Mouse (Mus musculus): ENCODE results near the gene Elane. TPM values are rescaled to one million over a fixed set of nuclear protein-coding genes. Genes with fewer than 3 reads are reported as not detected.
"Not testable (repeated sequence)": the region's sequence is repeated elsewhere in the genome, so short reads cannot be mapped to it uniquely, and the experiment has no call there.

Elane gene
- total RNA-seq, 2 experiments from 2014 or later: not detected

DNA sequence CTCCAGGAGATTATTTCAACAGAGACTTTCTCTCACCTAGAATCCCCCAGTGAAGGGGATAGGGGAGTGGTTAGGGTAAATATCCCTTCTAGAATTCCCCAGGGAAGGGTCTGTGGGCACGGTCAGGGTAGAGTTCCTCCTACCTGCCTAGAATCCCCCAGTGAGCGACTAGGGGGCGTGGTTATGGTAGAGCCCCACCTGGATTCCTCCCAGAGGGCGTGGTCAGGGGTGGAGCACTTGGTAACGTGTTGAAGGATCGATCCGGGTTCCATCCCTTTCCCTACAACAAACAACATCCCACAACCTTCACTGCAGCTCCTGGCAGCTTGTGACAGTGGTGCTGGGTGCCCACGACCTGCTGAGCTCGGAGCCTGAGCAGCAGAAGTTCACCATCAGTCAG, 5.3 kb upstream of the Elane start:
- DNase-seq (ENCODE audit: low spot score in 2 of 2): no peak

DNA sequence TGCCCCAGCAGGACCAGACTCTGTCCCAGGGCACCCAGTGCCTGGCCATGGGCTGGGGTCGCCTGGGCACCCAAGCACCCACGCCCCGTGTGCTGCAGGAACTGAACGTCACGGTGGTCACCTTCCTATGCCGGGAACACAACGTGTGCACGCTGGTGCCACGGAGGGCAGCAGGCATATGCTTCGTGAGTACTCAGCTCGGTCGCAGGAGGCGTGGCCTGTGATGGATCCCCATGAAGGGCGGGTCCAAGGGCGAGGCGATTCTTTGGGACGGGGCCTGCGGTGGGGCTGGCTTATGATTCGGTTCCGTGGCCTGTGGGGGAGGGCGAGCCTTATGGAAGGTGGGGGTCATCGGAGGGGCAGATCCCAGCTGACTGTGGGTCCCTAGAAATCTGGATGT, 4.1 kb upstream of the Elane start:
- no peak for DNase-seq (ENCODE audit: low spot score in 2 of 2)

GRCm38 (mm10) chr10:79883297-79884084, 2.6 kb upstream of the Elane start:
- DNase-seq (ENCODE audit: low spot score in 2 of 2): peak; percentile 82

- no peak for DNase-seq (ENCODE audit: low spot score in 2 of 2)
Observed at GRCm38 (mm10) chr10:79884446-79884845, 1.6 kb upstream of the Elane start.

GRCm38 (mm10) chr10:79884938-79885337, 1.1 kb upstream of the Elane start:
- not testable (repeated sequence) for DNase-seq (ENCODE audit: low spot score in 2 of 2)

DNA sequence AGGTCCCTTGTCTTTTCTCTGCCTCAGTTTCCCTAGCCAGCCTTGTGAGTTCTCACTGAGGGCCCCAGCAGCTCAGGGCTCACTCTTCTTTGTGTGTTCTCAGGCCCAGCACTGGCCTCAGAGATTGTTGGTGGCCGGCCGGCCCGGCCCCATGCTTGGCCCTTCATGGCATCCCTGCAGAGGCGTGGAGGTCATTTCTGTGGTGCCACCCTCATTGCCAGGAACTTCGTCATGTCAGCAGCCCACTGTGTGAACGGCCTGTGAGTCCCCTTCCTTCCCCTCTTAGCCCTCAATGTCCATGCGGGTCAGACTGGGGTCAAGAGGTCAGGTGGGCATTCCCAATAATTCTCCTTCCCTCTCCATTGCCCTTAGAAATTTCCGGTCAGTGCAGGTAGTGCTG, 564 bp downstream of the Elane start:
- DNase-seq (ENCODE audit: low spot score in 2 of 2): no peak

DNA sequence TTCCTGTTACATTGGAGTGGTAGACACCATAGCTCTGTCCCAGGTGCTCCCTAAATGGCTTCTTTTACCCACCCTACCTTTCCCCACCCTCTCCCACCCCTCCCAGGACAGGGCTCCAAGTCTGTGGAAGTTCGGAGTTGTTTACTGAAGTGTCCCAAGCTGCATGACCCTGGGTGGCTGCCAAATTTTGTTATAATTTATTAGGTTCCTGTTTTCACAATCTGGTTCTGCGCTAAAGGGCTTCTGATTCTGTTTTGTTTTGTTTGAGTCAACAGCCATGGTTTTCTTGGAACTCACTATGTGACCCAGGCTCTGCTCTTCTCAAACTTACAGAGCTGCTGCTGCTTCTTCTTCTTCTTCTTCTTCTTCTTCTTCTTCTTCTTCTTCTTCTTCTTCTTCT, 3.3 kb downstream of the Elane start:
- DNase-seq (ENCODE audit: low spot score in 2 of 2): no peak

DNA sequence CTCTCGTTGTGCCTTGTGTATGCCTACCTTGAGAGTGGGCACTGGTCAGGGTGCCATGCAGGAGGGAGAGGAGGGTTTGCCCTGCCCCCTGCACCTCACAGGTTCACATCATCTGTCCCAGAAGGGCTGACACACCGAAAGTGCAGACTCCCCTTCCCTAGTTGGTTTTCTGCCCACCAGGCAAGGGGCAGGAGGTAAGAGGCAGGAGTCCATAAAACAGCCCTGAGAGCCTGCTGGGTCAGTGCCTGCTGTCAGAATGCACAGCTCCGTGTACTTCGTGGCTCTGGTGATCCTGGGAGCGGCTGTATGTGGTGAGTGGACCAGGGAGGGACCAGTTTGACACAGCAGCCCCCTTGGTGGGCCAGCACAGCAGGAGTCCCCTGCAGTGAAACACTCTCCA, 4.6 kb downstream of the Elane start, which contains the start of gene Cfd:
Cfd (plus strand) TSS at position 184 of the 400 bp plus-strand sequence.
- no peak for DNase-seq (ENCODE audit: low spot score in 2 of 2)

- DNase-seq (ENCODE audit: low spot score in 2 of 2): peak; percentile 78 to 82
Observed at GRCm38 (mm10) chr10:79892451-79893118, 6.5 kb downstream of the Elane start.

DNA sequence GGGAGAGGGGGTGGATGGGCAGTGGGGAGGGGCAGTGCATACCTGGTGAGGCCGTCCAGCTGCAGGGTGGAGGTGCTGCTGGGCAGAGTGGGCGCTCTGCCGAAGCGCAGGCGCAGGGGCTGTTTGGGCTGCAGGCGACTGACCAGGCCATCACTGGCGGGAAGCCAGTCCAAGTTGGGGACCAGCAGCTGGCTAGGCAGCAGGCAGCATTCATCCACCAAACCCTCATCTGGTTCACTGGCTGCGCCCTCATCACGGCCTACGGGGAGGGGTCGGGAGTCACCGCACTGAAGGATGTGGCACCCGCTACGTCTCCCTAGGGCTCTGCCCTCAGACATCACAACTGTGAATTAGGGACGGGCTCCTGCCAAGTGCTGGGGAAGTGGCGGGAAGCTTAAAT, 10.3 kb downstream of the Elane start:
- no peak for DNase-seq (ENCODE audit: low spot score in 2 of 2)

GRCm38 (mm10) chr10:79896814-79897213, 10.8 kb downstream of the Elane start:
- no peak for DNase-seq (ENCODE audit: low spot score in 2 of 2)

GRCm38 (mm10) chr10:79897316-79898245, 11.5 kb downstream of the Elane start:
- DNase-seq (ENCODE audit: low spot score in 2 of 2): no peak

GRCm38 (mm10) chr10:79900951-79901410, 14.9 kb downstream of the Elane start:
- DNase-seq (ENCODE audit: low spot score in 2 of 2): peak; percentile 57 to 67

GRCm38 (mm10) chr10:79906712-79907111, 20.7 kb downstream of the Elane start:
- no peak for DNase-seq (ENCODE audit: low spot score in 2 of 2)

GRCm38 (mm10) chr10:79907415-79907814, 21.4 kb downstream of the Elane start:
- no peak for DNase-seq (ENCODE audit: low spot score in 2 of 2)

- peak; percentile 94 to 97 for DNase-seq (ENCODE audit: low spot score in 2 of 2)
Observed at GRCm38 (mm10) chr10:79908167-79909091, 22.4 kb downstream of the Elane start, which contains the start of gene Med16. Med16 (minus strand) TSS chr10:79908923.

DNA sequence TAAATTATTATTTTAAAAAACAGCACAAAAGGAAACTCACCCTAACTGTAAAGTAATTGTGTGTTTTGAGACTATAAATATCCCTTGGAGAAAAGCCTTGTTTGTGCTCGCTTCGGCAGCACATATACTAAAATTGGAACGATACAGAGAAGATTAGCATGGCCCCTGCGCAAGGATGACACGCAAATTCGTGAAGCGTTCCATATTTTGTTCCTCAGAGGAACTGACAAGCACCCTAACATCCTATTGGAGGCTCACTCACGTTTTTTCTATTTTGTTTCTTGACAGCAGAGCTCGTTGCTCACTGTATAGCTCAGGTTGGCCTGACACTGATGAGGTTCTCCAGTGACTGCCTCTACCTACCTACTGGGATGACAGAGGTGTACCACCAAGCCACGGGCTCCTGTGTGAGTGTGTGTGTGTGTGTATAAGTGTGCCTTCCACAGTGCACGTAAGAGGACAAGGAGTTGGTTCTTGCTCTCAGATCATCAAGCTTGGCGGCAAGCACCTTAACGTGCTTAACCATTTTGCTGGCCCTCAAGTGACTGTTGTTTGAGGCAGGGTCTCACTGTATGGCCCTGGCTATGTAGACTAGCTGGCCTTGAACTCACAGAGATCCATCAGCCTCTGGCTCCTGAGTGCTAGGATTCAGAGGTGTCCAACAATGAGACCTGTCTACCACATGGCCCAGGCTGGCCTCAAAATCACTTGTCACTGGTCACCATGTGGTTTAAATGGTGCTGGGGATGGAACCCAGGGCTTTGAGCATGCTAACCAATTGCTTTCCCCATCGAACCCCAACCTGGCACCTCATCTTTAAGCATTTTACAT, 23.3 kb downstream of the Elane start:
- DNase-seq (ENCODE audit: low spot score in 2 of 2): no peak

- no peak for DNase-seq (ENCODE audit: low spot score in 2 of 2)
Observed at GRCm38 (mm10) chr10:79910556-79910955, 24.5 kb downstream of the Elane start, which contains the start of gene Gm26602. Gm26602 (plus strand) TSS chr10:79910856.

- DNase-seq (ENCODE audit: low spot score in 2 of 2): no peak
Observed at GRCm38 (mm10) chr10:79912412-79912811, 26.4 kb downstream of the Elane start.
